In genomic region chr3:93361933-93362574, GRCm38 (mm10) we compare ENCODE assay signal across 8 mouse cellular contexts. TPM values are rescaled to one million over a fixed set of nuclear protein-coding genes. Genes with fewer than 3 reads are reported as not detected.
DNase-seq lines count a peak whose midpoint lies in the region; ATAC-seq and TF ChIP-seq lines count a peak whose summit lies in the region.

No protein-coding gene starts in this region.

- H3K79me3 ChIP-seq in C2C12 (ENCODE audit: low read depth), result no peaks in the 10 kb centered on the region

- 11% methylated on average over 10 of the region's 10 CpGs for WGBS in hindbrain, embryonic 10.5 days
- 9% methylated on average over 10 of the region's 10 CpGs for WGBS in stomach, embryonic 16.5 days
- WGBS in thymus, adult 2 months, result 15% methylated on average over 10 of the region's 10 CpGs

- ATAC-seq in stomach, embryonic 16.5 days (ENCODE audit: insufficient read depth, low FRiP score), result peak; percentile 65

- H3K4me1 ChIP-seq in cortical plate, adult 2 months (ENCODE audit: control insufficient read depth, insufficient read depth, low read length), result no peaks in the 10 kb centered on the region
- H3K4me1 ChIP-seq in hindbrain, embryonic 10.5 days (replicated peaks), result no peaks in the 10 kb centered on the region; the same call in 1 of the 2 replicates
- H3K4me1 ChIP-seq in stomach, embryonic 16.5 days (ENCODE audit: control insufficient read depth, insufficient read depth, low read length), result no peaks in the 10 kb centered on the region; the same call in none of the 2 replicates
- no peaks in the 10 kb centered on the region for H3K4me1 ChIP-seq in thymus, adult 2 months (replicated peaks; ENCODE audit: control insufficient read depth, insufficient read depth, low read length)

- TF ChIP-seq CTCF in C2C12 (IDR thresholded peaks at IDR 0.05; ENCODE audit: control insufficient read depth, insufficient read depth, insufficient read length), result peak; percentile 42
- TF ChIP-seq CTCF in cortical plate, adult 2 months (IDR thresholded peaks at IDR 0.05; ENCODE audit: extremely low read depth, insufficient read depth, low read length), result peak; percentile 47; the same call in 1 of the 2 replicates
- no peak for TF ChIP-seq CTCF in thymus, adult 2 months (IDR thresholded peaks at IDR 0.05; ENCODE audit: borderline replicate concordance, control insufficient read depth, extremely low read depth, insufficient read depth, low read length, poor library complexity)

- no peaks in the 10 kb centered on the region for H3K79me2 ChIP-seq in C2C12 (ENCODE audit: control insufficient read depth, insufficient read depth)

- no peaks in the 10 kb centered on the region for H3K9me3 ChIP-seq in hindbrain, embryonic 10.5 days
- no peaks in the 10 kb centered on the region for H3K9me3 ChIP-seq in stomach, embryonic 16.5 days (replicated peaks; ENCODE audit: control insufficient read depth, low read length)

- H3K4me2 ChIP-seq in stomach, embryonic 16.5 days (ENCODE audit: low read depth, low read length), result peak overlapping the region; percentile 37

- no peaks in the 10 kb centered on the region for H3K36me3 ChIP-seq in C2C12 (ENCODE audit: control insufficient read depth, insufficient read depth)
- H3K36me3 ChIP-seq in hindbrain, embryonic 10.5 days, result no peaks in the 10 kb centered on the region
- H3K36me3 ChIP-seq in stomach, embryonic 16.5 days (ENCODE audit: control insufficient read depth, insufficient read depth, low read length), result no peaks in the 10 kb centered on the region
- no peaks in the 10 kb centered on the region for H3K36me3 ChIP-seq in thymus, adult 2 months (ENCODE audit: control insufficient read depth, insufficient read depth, low read length)

- no peak overlapping the region for H3K27ac ChIP-seq in cortical plate, adult 2 months (ENCODE audit: insufficient read depth, low read length)
- no peak overlapping the region for H3K27ac ChIP-seq in hindbrain, embryonic 10.5 days
- no peak overlapping the region for H3K27ac ChIP-seq in stomach, embryonic 16.5 days (ENCODE audit: low read length)
- no peak overlapping the region for H3K27ac ChIP-seq in thymus, adult 2 months (ENCODE audit: control insufficient read depth, insufficient read depth, low read length)

- no peak overlapping the region for H3K4me3 ChIP-seq in C2C12 (ENCODE audit: insufficient read depth, poor library complexity, severe bottlenecking)
- no peak overlapping the region for H3K4me3 ChIP-seq in cortical plate, adult 2 months (ENCODE audit: insufficient read depth, low read length)
- 0 out of 2 replicates have a peak overlapping the region, but pooled peaks have one; percentile 20 for H3K4me3 ChIP-seq in hindbrain, embryonic 10.5 days
- no peak overlapping the region for H3K4me3 ChIP-seq in stomach, embryonic 16.5 days (replicated peaks; ENCODE audit: low read length)
- no peak overlapping the region for H3K4me3 ChIP-seq in thymus, adult 2 months (ENCODE audit: control insufficient read depth, insufficient read depth, low read length)

- DNase-seq in gastrocnemius, adult 18-20 months (ENCODE audit: low spot score), result peak; percentile 12
- no peak for DNase-seq in gastrocnemius, postnatal 25 days
- no peak for DNase-seq in hindbrain, embryonic 10.5 days (ENCODE audit: low spot score)
- peak; percentile 11 for DNase-seq in lung, postnatal 14 days
- no peak for DNase-seq in thymus, adult 2 months

- H3ac ChIP-seq in C2C12 (ENCODE audit: control insufficient read depth, insufficient read length, low read depth), result no peak overlapping the region

- peaks cover 5% of the 10 kb centered on the region for H3K27me3 ChIP-seq in C2C12 (ENCODE audit: control insufficient read depth, insufficient read depth, insufficient read length)
- peaks cover 5% of the 10 kb centered on the region; the same call in 1 of the 2 replicates for H3K27me3 ChIP-seq in hindbrain, embryonic 10.5 days (ENCODE audit: insufficient read depth, poor library complexity, severe bottlenecking)
- H3K27me3 ChIP-seq in stomach, embryonic 16.5 days (ENCODE audit: control insufficient read depth, insufficient read depth, low read length), result no peaks in the 10 kb centered on the region
- no peaks in the 10 kb centered on the region for H3K27me3 ChIP-seq in thymus, adult 2 months (ENCODE audit: control insufficient read depth, insufficient read depth, low read length)

- H3K9ac ChIP-seq in stomach, embryonic 16.5 days (ENCODE audit: low read length), result peak overlapping the region; percentile 13; the same call in 1 of the 2 replicates

- no peak for TF ChIP-seq POLR2A in cortical plate, adult 2 months (IDR thresholded peaks at IDR 0.05; ENCODE audit: extremely low read depth, insufficient read depth, low read length)
- TF ChIP-seq POLR2A in thymus, adult 2 months (IDR thresholded peaks at IDR 0.05; ENCODE audit: control insufficient read depth, extremely low read depth, insufficient read depth, low read length, poor library complexity), result no peak

TF ChIP-seq in C2C12, 6 proteins besides CTCF, POLR2A, EP300 and RAD21:
- TF ChIP-seq MYOG (IDR thresholded peaks at IDR 0.05; ENCODE audit: control insufficient read depth, extremely low read depth, insufficient read length) (no peak), USF1 (IDR thresholded peaks at IDR 0.05; ENCODE audit: low read depth) (no peak), CEBPB (IDR thresholded peaks at IDR 0.05; ENCODE audit: low read depth) (no peak), MAX (IDR thresholded peaks at IDR 0.05) (no peak), FOSL1 (IDR thresholded peaks at IDR 0.05; ENCODE audit: insufficient read depth, low read length, poor library complexity, severe bottlenecking) (no peak), MYOD1 (IDR thresholded peaks at IDR 0.05; ENCODE audit: control insufficient read depth, insufficient read length, low read depth) (no peak)

RNA-seq across cellular contexts. Expression of gene Rptn, which starts 31.4 kb away (rescaled TPM):
- total RNA-seq in gastrocnemius, adult 18-20 months (2021), result not detected
- total RNA-seq in gastrocnemius, postnatal 25 days (2021), result not detected
- polyA plus RNA-seq in C2C12 (2012; fragmentation: generic; extraction: Trizol), result not detected
- not detected in 2 replicates for polyA plus RNA-seq in cortical plate, adult 2 months (2012; rRNA removed)
- not detected in 2 replicates for polyA plus RNA-seq in hindbrain, embryonic 10.5 days (2016; fragmentation: Nextera tagmentation; extraction: Ambion mirVana)
- polyA plus RNA-seq in stomach, embryonic 16.5 days (2015; fragmentation: Nextera tagmentation; extraction: Ambion mirVana), result 30.5 and 60.5 TPM in 2 replicates
- polyA plus RNA-seq in thymus, adult 2 months (2012; rRNA removed), result 1.5 and 1.6 TPM in 2 replicates

RNA-seq across cellular contexts. Expression of gene Hrnr, which starts 42.5 kb away (rescaled TPM):
- not detected for total RNA-seq in gastrocnemius, adult 18-20 months (2021)
- total RNA-seq in gastrocnemius, postnatal 25 days (2021), result not detected
- polyA plus RNA-seq in C2C12 (2012; fragmentation: generic; extraction: Trizol), result not detected
- polyA plus RNA-seq in cortical plate, adult 2 months (2012; rRNA removed), result 0.02 TPM in 2 replicates
- not detected in 2 replicates for polyA plus RNA-seq in hindbrain, embryonic 10.5 days (2016; fragmentation: Nextera tagmentation; extraction: Ambion mirVana)
- 1.1 and 2.1 TPM in 2 replicates for polyA plus RNA-seq in stomach, embryonic 16.5 days (2015; fragmentation: Nextera tagmentation; extraction: Ambion mirVana)
- polyA plus RNA-seq in thymus, adult 2 months (2012; rRNA removed), result 0.18 and 0.23 TPM in 2 replicates

Comparison
In these comparisons a context has a peak if more than half of its experiments do, and no peak if none do; other contexts are left out.
1. DNase-seq: peak in gastrocnemius, adult 18-20 months (single experiment) and lung, postnatal 14 days (single experiment); none in gastrocnemius, postnatal 25 days (single experiment), hindbrain, embryonic 10.5 days (single experiment) and thymus, adult 2 months (single experiment).
2. RNA of gene Rptn, which starts 31.4 kb away (polyA plus RNA-seq): 30.5 to 60.5 TPM in stomach, embryonic 16.5 days; 1.5 to 1.6 TPM in thymus, adult 2 months, not detected in C2C12 (single experiment), not detected in cortical plate, adult 2 months and not detected in hindbrain, embryonic 10.5 days; every median in the first group is over 10 times any median in the second.